Mouse (Mus musculus): Measurements from ENCODE around the gene Gabpb2.

Gabpb2 gene

GRCm38 (mm10) chr3:95217255-95218134, at the start of gene Gabpb2:
Gene Gabpb2, minus strand, starts transcription at chr3:95217916.
- in situ Hi-C loops (cut with MboI; ENCODE audit: low sequenced_read_pairs): no loop called here

- in situ Hi-C loops (cut with MboI; ENCODE audit: low sequenced_read_pairs): loop anchor here (10.0 kb wide), 1 partner anchor 121 kb away; the partner anchor contains the start of gene Tnfaip8l2
These were observed 48.3 kb upstream of the Gabpb2 start for GRCm38 (mm10) chr3:95266052-95266451.

GRCm38 (mm10) chr3:95264724-95265123, 47.0 kb upstream of the Gabpb2 start:
- in situ Hi-C loops (cut with MboI; ENCODE audit: low sequenced_read_pairs): loop anchor here (10.0 kb wide), 1 partner anchor 120 kb away; the partner anchor contains the start of gene Tnfaip8l2

GRCm38 (mm10) chr3:95263089-95263739, 45.5 kb upstream of the Gabpb2 start:
- in situ Hi-C loops (cut with MboI; ENCODE audit: low sequenced_read_pairs): loop anchor here (10.0 kb wide), 1 partner anchor 118 kb away; the partner anchor contains the start of gene Tnfaip8l2

GRCm38 (mm10) chr3:95261975-95262374, 44.3 kb upstream of the Gabpb2 start:
- in situ Hi-C loops (cut with MboI; ENCODE audit: low sequenced_read_pairs): loop anchor here (10.0 kb wide), 1 partner anchor 117 kb away; the partner anchor contains the start of gene Tnfaip8l2

- in situ Hi-C loops (cut with MboI; ENCODE audit: low sequenced_read_pairs): no loop called here
These were observed 39.2 kb upstream of the Gabpb2 start for GRCm38 (mm10) chr3:95256931-95257330.

GRCm38 (mm10) chr3:95250783-95251424, 33.2 kb upstream of the Gabpb2 start, which contains the start of gene Bnipl:
Gene Bnipl, minus strand, starts transcription at chr3:95251193.
- in situ Hi-C loops (cut with MboI; ENCODE audit: low sequenced_read_pairs): no loop called here

- in situ Hi-C loops (cut with MboI; ENCODE audit: low sequenced_read_pairs): no loop called here
These were observed 32.6 kb upstream of the Gabpb2 start for GRCm38 (mm10) chr3:95250361-95250760.

GRCm38 (mm10) chr3:95247660-95248336, 30.1 kb upstream of the Gabpb2 start:
- in situ Hi-C loops (cut with MboI; ENCODE audit: low sequenced_read_pairs): no loop called here

GRCm38 (mm10) chr3:95246465-95247231, 28.9 kb upstream of the Gabpb2 start:
- in situ Hi-C loops (cut with MboI; ENCODE audit: low sequenced_read_pairs): no loop called here

GRCm38 (mm10) chr3:95243086-95243485, 25.4 kb upstream of the Gabpb2 start:
- in situ Hi-C loops (cut with MboI; ENCODE audit: low sequenced_read_pairs): no loop called here

- in situ Hi-C loops (cut with MboI; ENCODE audit: low sequenced_read_pairs): no loop called here
These were observed 23.8 kb upstream of the Gabpb2 start, which contains the start of gene Gm128 for GRCm38 (mm10) chr3:95241498-95241897. Gene Gm128, minus strand, starts transcription at chr3:95241598.

- in situ Hi-C loops (cut with MboI; ENCODE audit: low sequenced_read_pairs): no loop called here
These were observed 23.2 kb upstream of the Gabpb2 start for GRCm38 (mm10) chr3:95240900-95241299.

- in situ Hi-C loops (cut with MboI; ENCODE audit: low sequenced_read_pairs): no loop called here
These were observed 22.3 kb upstream of the Gabpb2 start for GRCm38 (mm10) chr3:95239971-95240370.

- in situ Hi-C loops (cut with MboI; ENCODE audit: low sequenced_read_pairs): no loop called here
These were observed 21.3 kb upstream of the Gabpb2 start for GRCm38 (mm10) chr3:95239022-95239421.

- in situ Hi-C loops (cut with MboI; ENCODE audit: low sequenced_read_pairs): no loop called here
These were observed 19.9 kb upstream of the Gabpb2 start for GRCm38 (mm10) chr3:95237541-95238099.

- in situ Hi-C loops (cut with MboI; ENCODE audit: low sequenced_read_pairs): no loop called here
These were observed 17.9 kb upstream of the Gabpb2 start for GRCm38 (mm10) chr3:95235386-95236301.

- in situ Hi-C loops (cut with MboI; ENCODE audit: low sequenced_read_pairs): no loop called here
These were observed 15.7 kb upstream of the Gabpb2 start for GRCm38 (mm10) chr3:95233303-95233980.

All from CH12F3 (cell line).